14 mouse cellular contexts compared by ENCODE assay signal in the genomic region with DNA sequence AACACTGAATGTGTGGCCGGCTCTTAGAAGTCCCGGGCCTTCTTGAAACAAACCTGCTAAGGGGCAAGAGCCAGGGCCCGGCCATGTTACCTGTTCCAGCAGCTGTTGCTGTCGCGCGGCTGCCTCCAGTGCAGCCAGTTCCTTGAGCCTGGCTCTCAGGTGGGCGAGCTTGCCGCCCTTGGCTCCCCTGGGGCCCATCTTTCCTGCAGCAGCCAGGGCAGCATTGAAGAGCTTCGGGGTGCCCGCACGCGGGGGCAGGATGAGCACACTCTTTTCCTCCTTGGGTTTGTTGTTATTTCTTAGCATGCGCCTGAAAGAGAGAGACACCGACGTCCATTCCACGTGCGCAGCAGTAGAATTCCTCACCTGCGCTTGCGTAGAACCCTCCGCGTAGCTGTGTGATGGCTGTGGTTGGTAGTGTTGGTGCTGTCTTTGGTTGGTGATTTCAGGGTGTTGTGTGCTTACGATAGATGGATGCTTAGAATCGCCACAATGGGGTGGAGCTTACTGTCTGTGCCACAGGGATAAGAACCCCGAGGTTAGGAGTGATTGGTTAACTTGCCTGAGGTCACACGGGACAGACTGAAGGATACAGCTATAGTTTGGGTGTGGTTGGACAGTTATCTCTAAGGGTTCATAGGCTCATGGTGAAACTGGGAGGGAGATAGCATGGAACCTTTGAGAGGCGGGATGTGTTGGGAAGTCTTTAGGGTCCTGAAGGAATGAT. TPM values are rescaled to one million over a fixed set of nuclear protein-coding genes. Genes with fewer than 3 reads are reported as not detected.
DNase-seq lines count a peak whose midpoint lies in the region; ATAC-seq and TF ChIP-seq lines count a peak whose summit lies in the region.
"Had no signal": no experiment of that assay in that cellular context is flagged by ENCODE, and none has a peak within 500 bp of the region (broad histone marks: within the 10 kb centered on the region; RNA-seq: fewer than 3 reads in every experiment).

No protein-coding gene starts in this region.

- H3K9me3 ChIP-seq in E14TG2a.4 (ENCODE audit: low read length): peaks cover 31% of the 10 kb centered on the region
- H3K9me3 ChIP-seq in hindbrain, embryonic 12.5 days (replicated peaks): no peaks in the 10 kb centered on the region
- no peaks in the 10 kb centered on the region for H3K9me3 ChIP-seq in midbrain, embryonic 11.5 days (ENCODE audit: control insufficient read depth, low read length)
- no peaks in the 10 kb centered on the region for H3K9me3 ChIP-seq in intestine, embryonic 16.5 days (ENCODE audit: control insufficient read depth, low read length)

- H3K4me2 ChIP-seq in hindbrain, embryonic 12.5 days (replicated peaks): no peak overlapping the region
- H3K4me2 ChIP-seq in midbrain, embryonic 11.5 days: no peak overlapping the region
- H3K4me2 ChIP-seq in intestine, embryonic 16.5 days (ENCODE audit: low read depth, low read length): no peak overlapping the region
- H3K4me2 ChIP-seq: limb, embryonic 13.5 days had no signal

- peak; percentile 7 for DNase-seq in c-Kit-positive CD71-positive TER-119-negative erythroid progenitor cells, embryonic 14.5 days (ENCODE audit: low read depth)
- DNase-seq in midbrain, embryonic 11.5 days (ENCODE audit: low spot score, missing footprints): peak; percentile 41
- no peak for DNase-seq in kidney, postnatal 4 days
- DNase-seq in frontal cortex, postnatal 14 days (ENCODE audit: low spot score in 2 of 2): no peak
- no peak for DNase-seq in kidney, postnatal 36 days
- DNase-seq: adrenal gland, postnatal 36 days; cerebellum, adult 18-20 months; heart, adult 2 months; heart, postnatal 36 days; lung, postnatal 4 days had no signal

- 79% methylated on average over 26 of the region's 26 CpGs for WGBS in hindbrain, embryonic 12.5 days
- WGBS in midbrain, embryonic 11.5 days: 89% methylated on average over 26 of the region's 26 CpGs
- WGBS in intestine, embryonic 16.5 days: 86% methylated on average over 26 of the region's 26 CpGs

- peaks cover 7% of the 10 kb centered on the region for H3K4me1 ChIP-seq in E14TG2a.4 (replicated peaks; ENCODE audit: low read depth, low read length)
- peaks cover 33% of the 10 kb centered on the region for H3K4me1 ChIP-seq in hindbrain, embryonic 12.5 days
- 0 out of 2 replicates have a peak, but pooled peaks cover 2% of the 10 kb centered on the region for H3K4me1 ChIP-seq in midbrain, embryonic 11.5 days (ENCODE audit: control insufficient read depth, insufficient read depth, low read length)
- peaks cover 6% of the 10 kb centered on the region for H3K4me1 ChIP-seq in intestine, embryonic 16.5 days (ENCODE audit: control insufficient read depth, insufficient read depth, low read length)

- peaks cover 4% of the 10 kb centered on the region for H3K27me3 ChIP-seq in E14TG2a.4 (ENCODE audit: insufficient read depth, low read length)
- H3K27me3 ChIP-seq in hindbrain, embryonic 12.5 days: no peaks in the 10 kb centered on the region
- no peaks in the 10 kb centered on the region for H3K27me3 ChIP-seq in midbrain, embryonic 11.5 days (ENCODE audit: control insufficient read depth, insufficient read depth, low read length)
- H3K27me3 ChIP-seq in intestine, embryonic 16.5 days (replicated peaks; ENCODE audit: control insufficient read depth, insufficient read depth, low read length): no peaks in the 10 kb centered on the region
- H3K27me3 ChIP-seq: limb, embryonic 13.5 days had no signal

- H3K27ac ChIP-seq in hindbrain, embryonic 12.5 days: peak overlapping the region; percentile 94
- peak overlapping the region; percentile 78 for H3K27ac ChIP-seq in midbrain, embryonic 11.5 days (ENCODE audit: low read depth, low read length)
- H3K27ac ChIP-seq in intestine, embryonic 16.5 days (ENCODE audit: low read length): no peak overlapping the region
- H3K27ac ChIP-seq: heart, adult 2 months; limb, embryonic 13.5 days had no signal

- no peak overlapping the region for H3K9ac ChIP-seq in hindbrain, embryonic 12.5 days
- no peak overlapping the region for H3K9ac ChIP-seq in midbrain, embryonic 11.5 days (ENCODE audit: low read length)
- no peak overlapping the region for H3K9ac ChIP-seq in intestine, embryonic 16.5 days (ENCODE audit: low read depth, low read length)

- TF ChIP-seq CTCF in E14TG2a.4 (conservative IDR thresholded peaks at IDR 0.05; ENCODE audit: low read length): no peak

- H3K36me3 ChIP-seq in E14TG2a.4 (ENCODE audit: insufficient read depth, low read length): no peaks in the 10 kb centered on the region
- H3K36me3 ChIP-seq in hindbrain, embryonic 12.5 days: no peaks in the 10 kb centered on the region
- no peaks in the 10 kb centered on the region for H3K36me3 ChIP-seq in midbrain, embryonic 11.5 days (ENCODE audit: control insufficient read depth, insufficient read depth, low read length)
- no peaks in the 10 kb centered on the region for H3K36me3 ChIP-seq in intestine, embryonic 16.5 days (ENCODE audit: control insufficient read depth, insufficient read depth, low read length)
- H3K36me3 ChIP-seq: limb, embryonic 13.5 days had no signal

- 0 out of 2 replicates have a peak, but pooled peaks have one; percentile 11 for ATAC-seq in hindbrain, embryonic 12.5 days (ENCODE audit: low FRiP score)
- no peak for ATAC-seq in midbrain, embryonic 11.5 days (ENCODE audit: low FRiP score)
- ATAC-seq in intestine, embryonic 16.5 days: no peak

- H3K4me3 ChIP-seq in E14TG2a.4 (replicated peaks; ENCODE audit: low read length): peak overlapping the region; percentile 52
- H3K4me3 ChIP-seq in hindbrain, embryonic 12.5 days: no peak overlapping the region
- no peak overlapping the region for H3K4me3 ChIP-seq in midbrain, embryonic 11.5 days (ENCODE audit: low read depth, low read length)
- no peak overlapping the region for H3K4me3 ChIP-seq in intestine, embryonic 16.5 days (ENCODE audit: low read length)
- H3K4me3 ChIP-seq: heart, adult 2 months; limb, embryonic 13.5 days had no signal

RNA-seq across cellular contexts. Expression of gene Kifc3, which starts 39.6 kb away (rescaled TPM):
- 17.4 and 21.2 TPM in 2 replicates for polyA plus RNA-seq in hindbrain, embryonic 12.5 days (2016; fragmentation: Nextera tagmentation; extraction: Ambion mirVana)
- 2.3 and 3.6 TPM in 2 replicates for polyA plus RNA-seq in midbrain, embryonic 11.5 days (2014; fragmentation: Nextera tagmentation; extraction: Ambion mirVana)
- 23.4 and 30.9 TPM in 2 replicates for polyA plus RNA-seq in intestine, embryonic 16.5 days (2015; fragmentation: Nextera tagmentation; extraction: Ambion mirVana)

Comparison
In these comparisons a context has a peak if more than half of its experiments do, and no peak if none do; other contexts are left out.
1. DNase-seq: peak in c-Kit-positive CD71-positive TER-119-negative erythroid progenitor cells, embryonic 14.5 days (single experiment) and midbrain, embryonic 11.5 days (single experiment); none in kidney, postnatal 4 days (0 of 2), frontal cortex, postnatal 14 days (0 of 2) and kidney, postnatal 36 days (0 of 2).